Mouse (Mus musculus) spleen, adult 2 months (tissue): ENCODE data around the gene Gng7.

Experiments
- CTCF ChIP-seq: fragments of 200-500 bp; IDR thresholded peaks from 2 replicates; pipeline ENCODE4 v1.5.1; 2011; ENCODE audit warnings: mild to moderate bottlenecking, inconsistent platforms; ENCODE audit not compliant: insufficient read depth, insufficient read length, insufficient replicate concordance; ENCODE audit errors: extremely low read depth
- POLR2A ChIP-seq: fragments of 200-500 bp; IDR thresholded peaks from 2 replicates; pipeline ENCODE4 v1.6.1; 2011; ENCODE audit warnings: low read depth, low read length, inconsistent platforms

GRCm38 (mm10) chr10:81000197-81001062 is 14.3 kb downstream of the Gng7 start:
- no peak for TF ChIP-seq CTCF
- no peak for TF ChIP-seq POLR2A
